Mouse (Mus musculus): ENCODE measurements around the gene Olfr491. TPM values are rescaled to one million over a fixed set of nuclear protein-coding genes. Genes with fewer than 3 reads are reported as not detected.

Olfr491 gene
- total RNA-seq (2014; rRNA removed) = not detected in 2 replicates
- polyA plus RNA-seq (2012; rRNA removed) = not detected in 2 replicates

GRCm38 (mm10) chr7:108313151-108313550 lies at the start of gene Olfr491:
Gene Olfr491 (plus strand): TSS chr7:108313451.
- no peak within 1 kb of the TSS for H3K4me3 ChIP-seq (ENCODE audit: insufficient read depth, low read depth, low read length)

GRCm38 (mm10) chr7:108288834-108289233 lies 24.4 kb upstream of the Olfr491 start, which contains the start of gene Olfr490:
Gene Olfr490 (minus strand): TSS chr7:108288934.
- H3K79me2 ChIP-seq (ENCODE audit: control insufficient read depth, insufficient read depth, low read length) = no peaks in the 10 kb centered on the region
- H3K9ac ChIP-seq (ENCODE audit: low read depth, low read length) = no peak within 1 kb of the TSS
- H3K4me1 ChIP-seq (ENCODE audit: control insufficient read depth, insufficient read depth, low read length) = no peaks in the 10 kb centered on the region
- no peak for DNase-seq (ENCODE audit: extremely low read depth, low read depth, low spot score)
- no peaks in the 10 kb centered on the region for H3K36me3 ChIP-seq (ENCODE audit: control insufficient read depth, insufficient read depth, low read length)
- H3K4me3 ChIP-seq (ENCODE audit: insufficient read depth, low read depth, low read length) = no peak within 1 kb of the TSS
- H3K27me3 ChIP-seq (ENCODE audit: control insufficient read depth, insufficient read depth, low read length) = no peaks in the 10 kb centered on the region
- H3K27ac ChIP-seq (replicated peaks; ENCODE audit: insufficient read depth, low read depth, low read length) = no peak within 1 kb of the TSS
- TF ChIP-seq POLR2A (IDR thresholded peaks at IDR 0.05; ENCODE audit: extremely low read depth, insufficient read depth, low read length) (no peak), CTCF (IDR thresholded peaks at IDR 0.05; ENCODE audit: low read depth, low read length) (no peak)

More at GRCm38 (mm10) chr7:108313151-108313550, at the start of gene Olfr491:
- DNase-seq (ENCODE audit: extremely low read depth, low read depth, low spot score) = no peak
- WGBS = 53% methylated on average over 1 of the region's 1 CpGs
- TF ChIP-seq CTCF (IDR thresholded peaks at IDR 0.05; ENCODE audit: low read depth, low read length) (no peak), POLR2A (IDR thresholded peaks at IDR 0.05; ENCODE audit: extremely low read depth, insufficient read depth, low read length) (no peak)
- H3K36me3 ChIP-seq (ENCODE audit: control insufficient read depth, insufficient read depth, low read length) = no peaks in the 10 kb centered on the region
- H3K9ac ChIP-seq (ENCODE audit: low read depth, low read length) = no peak within 1 kb of the TSS
- H3K79me2 ChIP-seq (ENCODE audit: control insufficient read depth, insufficient read depth, low read length) = no peaks in the 10 kb centered on the region
- no peaks in the 10 kb centered on the region for H3K27me3 ChIP-seq (ENCODE audit: control insufficient read depth, insufficient read depth, low read length)
- no peaks in the 10 kb centered on the region for H3K4me1 ChIP-seq (ENCODE audit: control insufficient read depth, insufficient read depth, low read length)
- H3K27ac ChIP-seq (replicated peaks; ENCODE audit: insufficient read depth, low read depth, low read length) = no peak within 1 kb of the TSS

GRCm38 (mm10) chr7:108323574-108323973 lies 10.3 kb downstream of the Olfr491 start, which contains the start of gene Olfr492:
Gene Olfr492 (minus strand): TSS chr7:108323674.
- 62% methylated on average over 2 of the region's 2 CpGs for WGBS
- no peak within 1 kb of the TSS for H3K27ac ChIP-seq (replicated peaks; ENCODE audit: insufficient read depth, low read depth, low read length)
- no peak for DNase-seq (ENCODE audit: extremely low read depth, low read depth, low spot score)
- H3K4me3 ChIP-seq (ENCODE audit: insufficient read depth, low read depth, low read length) = no peak within 1 kb of the TSS
- H3K4me1 ChIP-seq (ENCODE audit: control insufficient read depth, insufficient read depth, low read length) = no peaks in the 10 kb centered on the region
- TF ChIP-seq CTCF (IDR thresholded peaks at IDR 0.05; ENCODE audit: low read depth, low read length) (no peak), POLR2A (IDR thresholded peaks at IDR 0.05; ENCODE audit: extremely low read depth, insufficient read depth, low read length) (no peak)
- H3K36me3 ChIP-seq (ENCODE audit: control insufficient read depth, insufficient read depth, low read length) = no peaks in the 10 kb centered on the region
- no peaks in the 10 kb centered on the region for H3K79me2 ChIP-seq (ENCODE audit: control insufficient read depth, insufficient read depth, low read length)
- no peak within 1 kb of the TSS for H3K9ac ChIP-seq (ENCODE audit: low read depth, low read length)
- no peaks in the 10 kb centered on the region for H3K27me3 ChIP-seq (ENCODE audit: control insufficient read depth, insufficient read depth, low read length)

- H3K27ac ChIP-seq (replicated peaks; ENCODE audit: insufficient read depth, low read depth, low read length) = no peak within 1 kb of the TSS
- no peaks in the 10 kb centered on the region for H3K27me3 ChIP-seq (ENCODE audit: control insufficient read depth, insufficient read depth, low read length)
- H3K9ac ChIP-seq (ENCODE audit: low read depth, low read length) = no peak within 1 kb of the TSS
- H3K4me1 ChIP-seq (ENCODE audit: control insufficient read depth, insufficient read depth, low read length) = no peaks in the 10 kb centered on the region
- no peak within 1 kb of the TSS for H3K4me3 ChIP-seq (ENCODE audit: insufficient read depth, low read depth, low read length)
- H3K79me2 ChIP-seq (ENCODE audit: control insufficient read depth, insufficient read depth, low read length) = no peaks in the 10 kb centered on the region
- H3K36me3 ChIP-seq (ENCODE audit: control insufficient read depth, insufficient read depth, low read length) = no peaks in the 10 kb centered on the region
- no peak for DNase-seq (ENCODE audit: extremely low read depth, low read depth, low spot score)
- 36% methylated on average over 1 of the region's 1 CpGs for whole genome bisulfite sequencing
- TF ChIP-seq CTCF (IDR thresholded peaks at IDR 0.05; ENCODE audit: low read depth, low read length) (no peak), POLR2A (IDR thresholded peaks at IDR 0.05; ENCODE audit: extremely low read depth, insufficient read depth, low read length) (no peak)
These were observed 33.6 kb downstream of the Olfr491 start, which contains the start of gene Olfr493 for GRCm38 (mm10) chr7:108346879-108347278. Gene Olfr493 (minus strand): TSS chr7:108346979.

- H3K4me3 ChIP-seq (ENCODE audit: insufficient read depth, low read depth, low read length) = no peak within 1 kb of the TSS
- no peak within 1 kb of the TSS for H3K27ac ChIP-seq (replicated peaks; ENCODE audit: insufficient read depth, low read depth, low read length)
- TF ChIP-seq CTCF (IDR thresholded peaks at IDR 0.05; ENCODE audit: low read depth, low read length) (no peak), POLR2A (IDR thresholded peaks at IDR 0.05; ENCODE audit: extremely low read depth, insufficient read depth, low read length) (no peak)
- H3K36me3 ChIP-seq (ENCODE audit: control insufficient read depth, insufficient read depth, low read length) = no peaks in the 10 kb centered on the region
- no peak for DNase-seq (ENCODE audit: extremely low read depth, low read depth, low spot score)
- no peaks in the 10 kb centered on the region for H3K27me3 ChIP-seq (ENCODE audit: control insufficient read depth, insufficient read depth, low read length)
- WGBS = 73% methylated on average over 3 of the region's 3 CpGs
- H3K4me1 ChIP-seq (ENCODE audit: control insufficient read depth, insufficient read depth, low read length) = no peaks in the 10 kb centered on the region
- H3K79me2 ChIP-seq (ENCODE audit: control insufficient read depth, insufficient read depth, low read length) = no peaks in the 10 kb centered on the region
- H3K9ac ChIP-seq (ENCODE audit: low read depth, low read length) = no peak within 1 kb of the TSS
These were observed 51.8 kb downstream of the Olfr491 start, which contains the start of gene Olfr494 for GRCm38 (mm10) chr7:108365035-108365434. Gene Olfr494 (plus strand): TSS chr7:108365335.

Other genes starting within 250 kb of the Olfr491 start
- not detected in 2 replicates for gene Olfr480, start 246.1 kb upstream of the Olfr491 start, total RNA-seq (2014; rRNA removed)
- not detected in 2 replicates for gene Olfr480, start 246.1 kb upstream of the Olfr491 start, polyA plus RNA-seq (2012; rRNA removed)
- gene Olfr481, start 233.6 kb upstream of the Olfr491 start, total RNA-seq (2014; rRNA removed) = not detected in 2 replicates
- gene Olfr481, start 233.6 kb upstream of the Olfr491 start, polyA plus RNA-seq (2012; rRNA removed) = not detected in 2 replicates
- not detected in 2 replicates for gene Olfr482, start 215.9 kb upstream of the Olfr491 start, total RNA-seq (2014; rRNA removed)
- not detected in 2 replicates for gene Olfr482, start 215.9 kb upstream of the Olfr491 start, polyA plus RNA-seq (2012; rRNA removed)
- not detected in 2 replicates for gene Olfr483, start 212.6 kb upstream of the Olfr491 start, total RNA-seq (2014; rRNA removed)
- gene Olfr483, start 212.6 kb upstream of the Olfr491 start, polyA plus RNA-seq (2012; rRNA removed) = not detected in 2 replicates
- not detected in 2 replicates for gene Olfr484, start 186.0 kb upstream of the Olfr491 start, total RNA-seq (2014; rRNA removed)
- gene Olfr484, start 186.0 kb upstream of the Olfr491 start, polyA plus RNA-seq (2012; rRNA removed) = not detected in 2 replicates
- not detected in 2 replicates for gene Olfr485, start 153.6 kb upstream of the Olfr491 start, total RNA-seq (2014; rRNA removed)
- not detected in 2 replicates for gene Olfr485, start 153.6 kb upstream of the Olfr491 start, polyA plus RNA-seq (2012; rRNA removed)
- not detected in 2 replicates for gene Olfr486, start 140.7 kb upstream of the Olfr491 start, total RNA-seq (2014; rRNA removed)
- gene Olfr486, start 140.7 kb upstream of the Olfr491 start, polyA plus RNA-seq (2012; rRNA removed) = not detected in 2 replicates
- not detected in 2 replicates for gene Olfr487, start 98.8 kb upstream of the Olfr491 start, total RNA-seq (2014; rRNA removed)
- not detected in 2 replicates for gene Olfr487, start 98.8 kb upstream of the Olfr491 start, polyA plus RNA-seq (2012; rRNA removed)
- gene Olfr488, start 55.1 kb upstream of the Olfr491 start, total RNA-seq (2014; rRNA removed) = not detected in 2 replicates
- gene Olfr488, start 55.1 kb upstream of the Olfr491 start, polyA plus RNA-seq (2012; rRNA removed) = not detected in 2 replicates
- not detected in 2 replicates for gene Olfr490, start 24.5 kb upstream of the Olfr491 start, total RNA-seq (2014; rRNA removed)
- not detected in 2 replicates for gene Olfr490, start 24.5 kb upstream of the Olfr491 start, polyA plus RNA-seq (2012; rRNA removed)
- not detected in 2 replicates for gene Olfr492, start 10.2 kb downstream of the Olfr491 start, total RNA-seq (2014; rRNA removed)
- not detected in 2 replicates for gene Olfr492, start 10.2 kb downstream of the Olfr491 start, polyA plus RNA-seq (2012; rRNA removed)
- not detected in 2 replicates for gene Olfr493, start 33.5 kb downstream of the Olfr491 start, total RNA-seq (2014; rRNA removed)
- gene Olfr493, start 33.5 kb downstream of the Olfr491 start, polyA plus RNA-seq (2012; rRNA removed) = not detected in 2 replicates
- not detected in 2 replicates for gene Olfr494, start 51.9 kb downstream of the Olfr491 start, total RNA-seq (2014; rRNA removed)
- gene Olfr494, start 51.9 kb downstream of the Olfr491 start, polyA plus RNA-seq (2012; rRNA removed) = not detected in 2 replicates
- gene Olfr495, start 79.7 kb downstream of the Olfr491 start, total RNA-seq (2014; rRNA removed) = not detected in 2 replicates
- not detected in 2 replicates for gene Olfr495, start 79.7 kb downstream of the Olfr491 start, polyA plus RNA-seq (2012; rRNA removed)
- not detected in 2 replicates for gene Olfr497, start 107.0 kb downstream of the Olfr491 start, total RNA-seq (2014; rRNA removed)
- not detected in 2 replicates for gene Olfr497, start 107.0 kb downstream of the Olfr491 start, polyA plus RNA-seq (2012; rRNA removed)
- not detected in 2 replicates for gene Olfr498, start 151.9 kb downstream of the Olfr491 start, total RNA-seq (2014; rRNA removed)
- not detected in 2 replicates for gene Olfr498, start 151.9 kb downstream of the Olfr491 start, polyA plus RNA-seq (2012; rRNA removed)
- not detected in 2 replicates for gene Olfr502, start 211.6 kb downstream of the Olfr491 start, total RNA-seq (2014; rRNA removed)
- not detected in 2 replicates for gene Olfr502, start 211.6 kb downstream of the Olfr491 start, polyA plus RNA-seq (2012; rRNA removed)
- gene Olfr503, start 231.1 kb downstream of the Olfr491 start, total RNA-seq (2014; rRNA removed) = not detected in 2 replicates
- not detected in 2 replicates for gene Olfr503, start 231.1 kb downstream of the Olfr491 start, polyA plus RNA-seq (2012; rRNA removed)

Data from liver, adult 2 months (tissue).